Mouse (Mus musculus) monocyte, adult 2 months (primary cell): Measurements from ENCODE around the gene Aadacl2.

Source experiments
- DNase-seq, 2 experiments: peaks; one replicate each; pipeline ENCODE4 v3.0.0; 2022; ENCODE audit warnings: low spot score in 2 of 2, low read depth in 1 of 2

Gene Aadacl2

GRCm38 (mm10) chr3:60006443-60006842 lies at the start of gene Aadacl2:
Aadacl2 (plus strand) TSS chr3:60006743.
- no peak for DNase-seq

- no peak for DNase-seq
Measured at GRCm38 (mm10) chr3:59970891-59971290, 35.7 kb upstream of the Aadacl2 start.

GRCm38 (mm10) chr3:59974591-59974990 lies 32.0 kb upstream of the Aadacl2 start:
- DNase-seq: no peak

GRCm38 (mm10) chr3:60003622-60004021 lies 2.9 kb upstream of the Aadacl2 start:
- DNase-seq: no peak

- DNase-seq: no peak
Measured at GRCm38 (mm10) chr3:60025417-60025816, 18.9 kb downstream of the Aadacl2 start, which contains the start of gene Aadac. Aadac (plus strand) TSS chr3:60025717.

GRCm38 (mm10) chr3:60031511-60031910 lies 25.0 kb downstream of the Aadacl2 start:
- no peak for DNase-seq

- DNase-seq: no peak
Measured at GRCm38 (mm10) chr3:60046221-60046913, 39.8 kb downstream of the Aadacl2 start.

GRCm38 (mm10) chr3:60053231-60053927 lies 46.8 kb downstream of the Aadacl2 start:
- no peak for DNase-seq

GRCm38 (mm10) chr3:60053931-60054330 lies 47.4 kb downstream of the Aadacl2 start:
- no peak for DNase-seq

GRCm38 (mm10) chr3:60056451-60056850 lies 49.9 kb downstream of the Aadacl2 start:
- no peak for DNase-seq

- DNase-seq: no peak
Measured at GRCm38 (mm10) chr3:60057070-60057808, 50.7 kb downstream of the Aadacl2 start.

GRCm38 (mm10) chr3:60057809-60058082 lies 51.2 kb downstream of the Aadacl2 start:
- DNase-seq: no peak
